Mouse (Mus musculus): ENCODE measurements at regions not wholly inside any gene's neighbourhood (a gene's known extent, or its start where the extent isn't known, plus 50 kb on each side); places are given as distances from the start of the nearest gene placed in this dataset.

GRCm38 (mm10) chr4:56121664-56122063 lies 589.4 kb upstream of the Klf4 start:
- intact Hi-C loops (cut with DNase I) = no loop called here
- no peak for DNase-seq (ENCODE audit: low spot score in 2 of 2)

- DNase-seq (ENCODE audit: low spot score in 2 of 2) = no peak
- intact Hi-C loops (cut with DNase I) = no loop called here
These were observed 588.1 kb upstream of the Klf4 start for GRCm38 (mm10) chr4:56120357-56120756.

- intact Hi-C loops (cut with DNase I) = no loop called here
- DNase-seq (ENCODE audit: low spot score in 2 of 2) = peak; percentile 56 to 81
These were observed 581.5 kb upstream of the Klf4 start for GRCm38 (mm10) chr4:56113701-56114196.

GRCm38 (mm10) chr4:56112931-56113700 lies 580.9 kb upstream of the Klf4 start:
- intact Hi-C loops (cut with DNase I) = no loop called here
- peak in 1 of 2 experiments; percentile 10 for DNase-seq (ENCODE audit: low spot score in 2 of 2)

- intact Hi-C loops (cut with DNase I) = no loop called here
- DNase-seq (ENCODE audit: low spot score in 2 of 2) = no peak
These were observed 574.7 kb upstream of the Klf4 start for GRCm38 (mm10) chr4:56106962-56107361.

- DNase-seq (ENCODE audit: low spot score in 2 of 2) = no peak
- intact Hi-C loops (cut with DNase I) = no loop called here
These were observed 570.0 kb upstream of the Klf4 start for GRCm38 (mm10) chr4:56102314-56102713.

GRCm38 (mm10) chr4:56090796-56091195 lies 558.5 kb upstream of the Klf4 start:
- DNase-seq (ENCODE audit: low spot score in 2 of 2) = no peak
- intact Hi-C loops (cut with DNase I) = no loop called here

GRCm38 (mm10) chr4:56088701-56089100 lies 556.4 kb upstream of the Klf4 start:
- DNase-seq (ENCODE audit: low spot score in 2 of 2) = peak; percentile 32 to 34
- intact Hi-C loops (cut with DNase I) = no loop called here

GRCm38 (mm10) chr4:56086306-56086705 lies 554.0 kb upstream of the Klf4 start:
- intact Hi-C loops (cut with DNase I) = no loop called here

GRCm38 (mm10) chr4:56084205-56084604 lies 551.9 kb upstream of the Klf4 start:
- intact Hi-C loops (cut with DNase I) = no loop called here
- DNase-seq (ENCODE audit: low spot score in 2 of 2) = no peak

More at GRCm38 (mm10) chr4:56086306-56086705, 554.0 kb upstream of the Klf4 start:
- DNase-seq (ENCODE audit: low spot score in 2 of 2) = no peak

GRCm38 (mm10) chr4:56082411-56082810 lies 550.1 kb upstream of the Klf4 start:
- intact Hi-C loops (cut with DNase I) = no loop called here
- no peak for DNase-seq (ENCODE audit: low spot score in 2 of 2)

- intact Hi-C loops (cut with DNase I) = no loop called here
- DNase-seq (ENCODE audit: low spot score in 2 of 2) = no peak
These were observed 548.7 kb upstream of the Klf4 start for GRCm38 (mm10) chr4:56080960-56081359.

GRCm38 (mm10) chr4:56070664-56071334 lies 538.5 kb upstream of the Klf4 start:
- intact Hi-C loops (cut with DNase I) = no loop called here
- DNase-seq (ENCODE audit: low spot score in 2 of 2) = peak; percentile 25 to 48

GRCm38 (mm10) chr4:56068859-56069258 lies 536.6 kb upstream of the Klf4 start:
- intact Hi-C loops (cut with DNase I) = no loop called here

GRCm38 (mm10) chr4:56064657-56065056 lies 532.4 kb upstream of the Klf4 start:
- DNase-seq (ENCODE audit: low spot score in 2 of 2) = no peak
- intact Hi-C loops (cut with DNase I) = no loop called here

More at GRCm38 (mm10) chr4:56068859-56069258, 536.6 kb upstream of the Klf4 start:
- no peak for DNase-seq (ENCODE audit: low spot score in 2 of 2)

GRCm38 (mm10) chr4:56051792-56052380 lies 519.6 kb upstream of the Klf4 start:
- intact Hi-C loops (cut with DNase I) = no loop called here
- no peak for DNase-seq (ENCODE audit: low spot score in 2 of 2)

GRCm38 (mm10) chr4:56039327-56039726 lies 507.1 kb upstream of the Klf4 start:
- intact Hi-C loops (cut with DNase I) = no loop called here

GRCm38 (mm10) chr4:56036334-56036733 lies 504.1 kb upstream of the Klf4 start:
- intact Hi-C loops (cut with DNase I) = no loop called here
- DNase-seq (ENCODE audit: low spot score in 2 of 2) = no peak

More at GRCm38 (mm10) chr4:56039327-56039726, 507.1 kb upstream of the Klf4 start:
- DNase-seq (ENCODE audit: low spot score in 2 of 2) = no peak

GRCm38 (mm10) chr4:56035543-56035942 lies 503.3 kb upstream of the Klf4 start:
- no peak for DNase-seq (ENCODE audit: low spot score in 2 of 2)
- intact Hi-C loops (cut with DNase I) = no loop called here

GRCm38 (mm10) chr4:56028441-56028840 lies 496.2 kb upstream of the Klf4 start:
- DNase-seq (ENCODE audit: low spot score in 2 of 2) = no peak
- intact Hi-C loops (cut with DNase I) = no loop called here

All from left cerebral cortex, postnatal 14 days (tissue).